Mouse (Mus musculus): ENCODE data around the gene Mlycd. TPM values are rescaled to one million over a fixed set of nuclear protein-coding genes. Genes with fewer than 3 reads are reported as not detected.
"Not testable (repeated sequence)": the region's sequence is repeated elsewhere in the genome, so short reads cannot be mapped to it uniquely, and the experiment has no call there.

Mlycd gene
- polyA plus RNA-seq (2014; fragmentation: Nextera tagmentation; extraction: Ambion mirVana) = 16.7 and 18.7 TPM in 2 replicates

- Histone ChIP-seq H3K4me2 (replicated peaks; ENCODE audit: low read depth, low read length) (peak within 1 kb of the TSS; percentile 99), H3K9me3 (ENCODE audit: control insufficient read depth, low read depth, low read length) (no peaks in the 10 kb centered on the region), H3K4me1 (ENCODE audit: control insufficient read depth, insufficient read depth, low read length) (peaks cover 6% of the 10 kb centered on the region; the same call in 1 of the 2 replicates), H3K9ac (replicated peaks; ENCODE audit: low read depth, low read length) (peak within 1 kb of the TSS; percentile 78), H3K4me3 (ENCODE audit: low read depth, low read length) (peak within 1 kb of the TSS; percentile 82), H3K36me3 (ENCODE audit: control insufficient read depth, insufficient read depth, low read length) (no peaks in the 10 kb centered on the region), H3K27ac (ENCODE audit: low read length) (peak within 1 kb of the TSS; percentile 69; the same call in 1 of the 2 replicates), H3K27me3 (ENCODE audit: control insufficient read depth, insufficient read depth, low read length) (no peaks in the 10 kb centered on the region)
- peak; percentile 94 for ATAC-seq (ENCODE audit: insufficient number of reproducible peaks, insufficient read depth, low FRiP score, low read depth)
- WGBS = 2% methylated on average over 44 of the region's 44 CpGs
Measured at GRCm38 (mm10) chr8:119394524-119395026, at the start of gene Mlycd. Mlycd (plus strand) TSS chr8:119394878.

DNA sequence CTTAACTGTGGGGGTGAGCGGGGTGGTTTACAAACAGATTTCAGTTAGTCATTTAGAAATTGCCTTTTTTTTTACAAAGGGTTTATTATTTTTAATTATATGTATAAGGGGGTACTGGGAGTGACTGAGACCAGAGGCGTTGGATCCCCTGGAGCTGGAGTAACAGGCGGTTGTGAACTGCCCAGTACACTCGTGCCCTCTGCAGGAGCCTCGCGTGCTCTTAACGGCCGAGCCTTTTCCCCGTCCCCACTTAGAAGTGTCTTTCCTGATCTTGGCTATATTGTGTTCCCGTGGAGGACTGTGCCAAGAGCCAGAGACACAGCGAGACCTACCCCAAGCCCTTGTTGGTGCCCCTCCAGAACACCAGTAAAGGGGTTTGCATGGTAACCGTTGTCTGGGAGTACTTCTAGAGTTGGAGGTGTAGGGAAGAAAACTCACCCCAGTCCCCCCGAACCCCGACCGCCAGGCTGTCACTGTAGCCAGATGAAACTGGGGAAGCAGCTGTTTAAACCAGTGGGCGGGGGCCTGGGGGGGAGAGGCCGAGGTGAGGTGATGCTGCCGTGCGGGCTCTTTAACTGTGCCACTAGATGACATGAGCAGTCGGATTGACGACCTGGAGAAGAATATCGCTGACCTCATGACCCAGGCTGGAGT lies 49.5 kb upstream of the Mlycd start:
- no peaks in the 10 kb centered on the region for H3K27me3 ChIP-seq (ENCODE audit: control insufficient read depth, insufficient read depth, low read length)
- ATAC-seq (ENCODE audit: insufficient number of reproducible peaks, insufficient read depth, low FRiP score, low read depth) = no peak
- peak overlapping the region; percentile 95 for H3K9ac ChIP-seq (replicated peaks; ENCODE audit: low read depth, low read length)
- peak overlapping the region; percentile 63 for H3K4me2 ChIP-seq (replicated peaks; ENCODE audit: low read depth, low read length)
- H3K4me3 ChIP-seq (ENCODE audit: low read depth, low read length) = peak overlapping the region; percentile 98
- H3K9me3 ChIP-seq (ENCODE audit: control insufficient read depth, low read depth, low read length) = no peaks in the 10 kb centered on the region; the same call in 1 of the 2 replicates
- peaks cover 32% of the 10 kb centered on the region for H3K36me3 ChIP-seq (ENCODE audit: control insufficient read depth, insufficient read depth, low read length)
- H3K4me1 ChIP-seq (ENCODE audit: control insufficient read depth, insufficient read depth, low read length) = peaks cover 6% of the 10 kb centered on the region
- 56% methylated on average over 22 of the region's 22 CpGs for WGBS
- no peak overlapping the region for H3K27ac ChIP-seq (ENCODE audit: low read length)

- 0 out of 2 replicates have a peak overlapping the region, but pooled peaks have one; percentile 98 for H3K4me3 ChIP-seq (ENCODE audit: low read depth, low read length)
Measured at GRCm38 (mm10) chr8:119345683-119346075, 49.0 kb upstream of the Mlycd start.

DNA sequence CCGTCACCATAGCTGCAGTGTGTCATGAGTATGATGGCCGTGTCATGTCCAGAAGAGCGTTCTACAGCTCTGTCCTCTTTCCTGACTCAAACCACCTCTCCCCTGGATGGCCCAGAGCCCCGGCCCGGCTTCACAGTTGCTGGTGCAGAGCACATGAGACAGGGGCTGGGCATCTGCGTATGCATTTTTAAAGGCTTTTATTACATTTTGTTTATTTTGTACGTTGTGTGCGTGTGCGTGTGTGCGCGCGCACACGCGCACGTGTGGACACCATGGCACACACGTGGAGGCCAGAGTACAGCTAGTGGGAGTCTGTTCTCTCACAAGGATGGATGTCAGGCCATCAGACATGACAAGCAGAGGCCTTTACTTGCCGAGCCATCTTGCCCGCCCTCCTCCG lies 43.0 kb upstream of the Mlycd start:
- 90% methylated on average over 19 of the region's 19 CpGs for WGBS
- no peaks in the 10 kb centered on the region for H3K9me3 ChIP-seq (ENCODE audit: control insufficient read depth, low read depth, low read length)
- H3K36me3 ChIP-seq (ENCODE audit: control insufficient read depth, insufficient read depth, low read length) = peaks cover 29% of the 10 kb centered on the region
- H3K9ac ChIP-seq (replicated peaks; ENCODE audit: low read depth, low read length) = no peak overlapping the region
- no peaks in the 10 kb centered on the region for H3K4me1 ChIP-seq (ENCODE audit: control insufficient read depth, insufficient read depth, low read length)
- no peak overlapping the region for H3K4me2 ChIP-seq (replicated peaks; ENCODE audit: low read depth, low read length)
- no peak overlapping the region for H3K27ac ChIP-seq (ENCODE audit: low read length)
- H3K4me3 ChIP-seq (ENCODE audit: low read depth, low read length) = no peak overlapping the region
- ATAC-seq (ENCODE audit: insufficient number of reproducible peaks, insufficient read depth, low FRiP score, low read depth) = no peak
- H3K27me3 ChIP-seq (ENCODE audit: control insufficient read depth, insufficient read depth, low read length) = no peaks in the 10 kb centered on the region

More at GRCm38 (mm10) chr8:119345683-119346075, 49.0 kb upstream of the Mlycd start:
- no peak overlapping the region for H3K9ac ChIP-seq (replicated peaks; ENCODE audit: low read depth, low read length)
- no peaks in the 10 kb centered on the region for H3K27me3 ChIP-seq (ENCODE audit: control insufficient read depth, insufficient read depth, low read length)
- 86% methylated on average over 15 of the region's 15 CpGs for WGBS
- H3K4me1 ChIP-seq (ENCODE audit: control insufficient read depth, insufficient read depth, low read length) = peaks cover 6% of the 10 kb centered on the region
- H3K36me3 ChIP-seq (ENCODE audit: control insufficient read depth, insufficient read depth, low read length) = peaks cover 32% of the 10 kb centered on the region
- ATAC-seq (ENCODE audit: insufficient number of reproducible peaks, insufficient read depth, low FRiP score, low read depth) = no peak
- H3K27ac ChIP-seq (ENCODE audit: low read length) = no peak overlapping the region
- H3K4me2 ChIP-seq (replicated peaks; ENCODE audit: low read depth, low read length) = peak overlapping the region; percentile 63
- no peaks in the 10 kb centered on the region; the same call in 1 of the 2 replicates for H3K9me3 ChIP-seq (ENCODE audit: control insufficient read depth, low read depth, low read length)

DNA sequence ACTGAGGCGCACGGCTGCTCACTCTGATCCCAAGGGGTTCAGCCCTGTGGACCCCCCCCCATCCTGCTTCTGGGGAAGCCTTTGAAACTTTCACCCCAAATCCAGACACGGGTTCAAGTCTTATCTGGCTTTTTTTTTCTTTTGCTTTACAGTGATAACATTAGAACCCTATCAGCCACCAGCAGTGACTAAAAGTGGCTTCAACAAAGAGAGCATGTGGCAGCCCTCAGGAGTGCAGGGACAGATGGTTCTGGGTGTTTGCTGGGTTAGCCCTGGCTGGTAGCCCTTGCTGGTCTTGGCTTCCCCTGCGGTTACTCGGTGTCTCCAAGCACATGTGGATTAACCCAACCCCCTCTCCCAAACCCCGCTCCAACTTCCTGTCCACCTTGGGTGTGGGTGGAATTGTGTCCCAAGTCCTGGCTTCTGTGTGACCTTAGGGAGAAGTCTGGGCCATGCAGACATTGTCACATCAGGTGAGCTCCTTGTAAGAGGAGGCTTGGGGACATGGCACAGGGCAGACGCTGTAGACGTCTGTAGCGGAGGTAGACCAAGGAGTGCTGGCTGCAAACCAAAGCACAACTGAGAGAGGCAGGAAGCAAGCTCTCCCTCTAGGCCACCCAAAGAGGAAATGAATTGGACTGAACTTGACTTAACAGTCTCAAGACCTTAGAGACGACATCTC lies 41.6 kb upstream of the Mlycd start:
- no peaks in the 10 kb centered on the region for H3K9me3 ChIP-seq (ENCODE audit: control insufficient read depth, low read depth, low read length)

DNA sequence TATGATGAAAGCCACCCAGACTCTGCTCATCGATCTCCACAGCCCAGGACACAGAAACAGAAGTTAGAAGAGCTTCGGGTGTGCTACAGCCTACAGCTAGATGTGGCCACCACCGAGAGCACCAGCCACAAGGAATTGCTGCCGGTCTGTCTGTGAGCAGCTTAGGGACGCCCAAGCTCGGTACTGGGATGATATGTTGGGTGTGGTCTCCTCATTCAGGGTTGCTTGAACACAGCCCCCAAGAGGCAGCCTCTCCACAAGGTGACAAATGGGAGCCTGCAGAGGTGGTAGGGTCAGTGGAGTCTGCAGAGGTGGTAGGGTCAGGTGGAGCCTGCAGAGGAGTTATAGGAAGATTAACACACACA lies 41.0 kb upstream of the Mlycd start:
- ATAC-seq (ENCODE audit: insufficient number of reproducible peaks, insufficient read depth, low FRiP score, low read depth) = no peak
- no peaks in the 10 kb centered on the region for H3K27me3 ChIP-seq (ENCODE audit: control insufficient read depth, insufficient read depth, low read length)
- no peak overlapping the region for H3K4me2 ChIP-seq (replicated peaks; ENCODE audit: low read depth, low read length)
- no peak overlapping the region for H3K4me3 ChIP-seq (ENCODE audit: low read depth, low read length)
- no peak overlapping the region for H3K9ac ChIP-seq (replicated peaks; ENCODE audit: low read depth, low read length)
- WGBS = 73% methylated on average over 6 of the region's 6 CpGs
- no peak overlapping the region for H3K27ac ChIP-seq (ENCODE audit: low read length)
- H3K36me3 ChIP-seq (ENCODE audit: control insufficient read depth, insufficient read depth, low read length) = peaks cover 9% of the 10 kb centered on the region
- no peaks in the 10 kb centered on the region for H3K4me1 ChIP-seq (ENCODE audit: control insufficient read depth, insufficient read depth, low read length)
- H3K9me3 ChIP-seq (ENCODE audit: control insufficient read depth, low read depth, low read length) = no peaks in the 10 kb centered on the region

More for the DNA sequence above, 41.6 kb upstream of the Mlycd start:
- 77% methylated on average over 10 of the region's 10 CpGs for WGBS
- no peak overlapping the region for H3K27ac ChIP-seq (ENCODE audit: low read length)
- no peak overlapping the region for H3K4me2 ChIP-seq (replicated peaks; ENCODE audit: low read depth, low read length)
- peaks cover 14% of the 10 kb centered on the region for H3K36me3 ChIP-seq (ENCODE audit: control insufficient read depth, insufficient read depth, low read length)
- no peaks in the 10 kb centered on the region for H3K27me3 ChIP-seq (ENCODE audit: control insufficient read depth, insufficient read depth, low read length)
- no peak overlapping the region for H3K9ac ChIP-seq (replicated peaks; ENCODE audit: low read depth, low read length)
- no peak for ATAC-seq (ENCODE audit: insufficient number of reproducible peaks, insufficient read depth, low FRiP score, low read depth)
- no peaks in the 10 kb centered on the region for H3K4me1 ChIP-seq (ENCODE audit: control insufficient read depth, insufficient read depth, low read length)
- no peak overlapping the region for H3K4me3 ChIP-seq (ENCODE audit: low read depth, low read length)

GRCm38 (mm10) chr8:119356631-119357030 lies 38.0 kb upstream of the Mlycd start:
- H3K27ac ChIP-seq (ENCODE audit: low read length); H3K4me3 ChIP-seq (ENCODE audit: low read depth, low read length); H3K4me1 ChIP-seq (ENCODE audit: control insufficient read depth, insufficient read depth, low read length); H3K36me3 ChIP-seq (ENCODE audit: control insufficient read depth, insufficient read depth, low read length); ATAC-seq (ENCODE audit: insufficient number of reproducible peaks, insufficient read depth, low FRiP score, low read depth); H3K27me3 ChIP-seq (ENCODE audit: control insufficient read depth, insufficient read depth, low read length); H3K4me2 ChIP-seq (replicated peaks; ENCODE audit: low read depth, low read length); H3K9me3 ChIP-seq (ENCODE audit: control insufficient read depth, low read depth, low read length); H3K9ac ChIP-seq (replicated peaks; ENCODE audit: low read depth, low read length): not testable (repeated sequence)
- 73% methylated on average over 5 of the region's 5 CpGs for whole genome bisulfite sequencing

GRCm38 (mm10) chr8:119358175-119358574 lies 36.5 kb upstream of the Mlycd start:
- no peak overlapping the region for H3K4me3 ChIP-seq (ENCODE audit: low read depth, low read length)
- H3K4me2 ChIP-seq (replicated peaks; ENCODE audit: low read depth, low read length) = no peak overlapping the region
- no peaks in the 10 kb centered on the region for H3K27me3 ChIP-seq (ENCODE audit: control insufficient read depth, insufficient read depth, low read length)
- no peak for ATAC-seq (ENCODE audit: insufficient number of reproducible peaks, insufficient read depth, low FRiP score, low read depth)
- H3K9me3 ChIP-seq (ENCODE audit: control insufficient read depth, low read depth, low read length) = no peaks in the 10 kb centered on the region
- 0 out of 2 replicates have a peak, but pooled peaks cover 3% of the 10 kb centered on the region for H3K4me1 ChIP-seq (ENCODE audit: control insufficient read depth, insufficient read depth, low read length)
- H3K27ac ChIP-seq (ENCODE audit: low read length) = no peak overlapping the region
- WGBS = 72% methylated on average over 7 of the region's 7 CpGs
- no peaks in the 10 kb centered on the region for H3K36me3 ChIP-seq (ENCODE audit: control insufficient read depth, insufficient read depth, low read length)
- H3K9ac ChIP-seq (replicated peaks; ENCODE audit: low read depth, low read length) = no peak overlapping the region
